Mouse (Mus musculus) liver, embryonic 12.5 days (tissue): ENCODE measurements around the gene Scamp2. TPM values are rescaled to one million over a fixed set of nuclear protein-coding genes. Genes with fewer than 3 reads are reported as not detected.

Source experiments
- ATAC-seq: fragments of 200-750 bp; cut with Nextera tagmentation; 2 replicates; pipeline ENCODE4 v1.8.0; 2017; ENCODE audit warnings: moderate number of reproducible peaks, mild to moderate bottlenecking, moderate library complexity
- H3K27ac ChIP-seq: fragments of 300-500 bp; sonication (generic); 2 replicates; pipeline ENCODE4 v1.5.1; 2016; ENCODE audit warnings: mild to moderate bottlenecking
- H3K27me3 ChIP-seq: fragments of 300-500 bp; sonication (generic); replicated peaks from 2 replicates; pipeline ENCODE4 v1.6.1; 2016; ENCODE audit warnings: mild to moderate bottlenecking, moderate library complexity
- H3K36me3 ChIP-seq: fragments of 300-500 bp; sonication (generic); 2 replicates; pipeline ENCODE4 v1.6.1; 2016; ENCODE audit warnings: mild to moderate bottlenecking, moderate library complexity
- H3K4me1 ChIP-seq: fragments of 300-500 bp; sonication (generic); 2 replicates; pipeline ENCODE4 v1.6.1; 2016
- H3K4me2 ChIP-seq: fragments of 300-500 bp; sonication (generic); 2 replicates; pipeline ENCODE4 v1.6.1; 2016; ENCODE audit warnings: mild to moderate bottlenecking, moderate library complexity
- H3K4me3 ChIP-seq: fragments of 300-500 bp; sonication (generic); 2 replicates; pipeline ENCODE4 v1.5.1; 2016; ENCODE audit warnings: mild to moderate bottlenecking, moderate library complexity
- H3K9ac ChIP-seq: fragments of 300-500 bp; sonication (generic); 2 replicates; pipeline ENCODE4 v1.6.1; 2016; ENCODE audit warnings: mild to moderate bottlenecking, moderate library complexity
- H3K9me3 ChIP-seq: fragments of 300-500 bp; sonication (generic); replicated peaks from 2 replicates; pipeline ENCODE4 v1.6.1; 2016; ENCODE audit warnings: mild to moderate bottlenecking, moderate library complexity
- WGBS: fragments of 180-500 bp; shearing (Covaris S2); methylation state at CpG from one replicate; pipeline ENCODE4 v1.1.7; 2016; ENCODE audit not compliant: insufficient replicate concordance; 5-methylcytosine and 5-hydroxymethylcytosine counted together
- polyA plus RNA-seq: library from polyadenylated mRNA; unstranded; fragments of >200 nt; fragmentation: Nextera tagmentation; extraction: Ambion mirVana; gene quantifications from 2 replicates; pipeline ENCODE4 v1.2.1, GENCODE M21; 2016

The Scamp2 gene
- polyA plus RNA-seq, 1 experiment from 2014 or later = 33.2 TPM

DNA sequence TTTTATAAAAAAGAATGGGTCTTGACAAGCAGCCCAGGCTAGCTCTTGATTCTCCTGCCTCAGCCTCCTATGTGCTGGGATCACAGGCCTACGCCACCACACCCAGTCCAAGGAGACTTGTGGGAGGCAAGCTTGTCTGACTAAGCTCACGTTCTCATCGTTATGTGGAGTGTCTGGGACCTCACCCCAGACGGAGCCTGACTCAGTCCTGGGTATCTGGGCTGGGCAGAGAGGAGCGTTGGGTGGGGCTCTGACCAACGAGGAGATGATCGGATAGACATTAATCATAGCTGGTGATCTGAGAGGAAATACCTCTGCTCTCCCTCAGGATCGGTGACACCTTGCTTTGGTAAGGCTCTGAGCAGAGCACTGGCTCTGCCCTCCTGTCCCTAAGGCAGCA lies 58.1 kb downstream of the Scamp2 start:
- 54% methylated on average over 8 of the region's 8 CpGs for WGBS

DNA sequence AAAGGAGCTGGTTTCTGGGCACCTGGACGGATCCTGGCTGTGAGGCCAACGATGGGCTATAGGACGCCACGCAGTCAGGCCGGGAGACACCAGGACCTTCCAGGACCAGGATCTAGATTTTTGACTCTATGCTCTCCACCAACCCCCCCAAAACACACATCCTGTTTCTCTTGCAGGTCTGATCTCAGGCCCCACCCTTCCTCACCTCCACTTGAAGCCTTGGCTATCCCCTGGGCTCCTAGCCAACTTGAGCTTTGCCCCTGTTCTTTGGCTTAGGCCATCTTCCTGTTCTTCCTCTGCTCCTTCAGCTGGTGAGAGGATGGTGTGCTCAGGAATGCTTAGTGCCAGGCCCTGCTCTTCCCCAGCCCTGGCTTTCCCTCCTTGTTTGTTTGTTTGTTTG lies 59.9 kb downstream of the Scamp2 start, which contains the start of gene Lman1l:
Gene Lman1l, minus strand, starts transcription at position 101 of the 400 bp plus-strand sequence.
- H3K9ac ChIP-seq = no peak within 1 kb of the TSS
- H3K4me1 ChIP-seq = peaks cover 17% of the 10 kb centered on the region
- 0 out of 2 replicates have a peak, but pooled peaks cover 6% of the 10 kb centered on the region for H3K27me3 ChIP-seq
- H3K36me3 ChIP-seq = peaks cover 15% of the 10 kb centered on the region
- no peak within 1 kb of the TSS for H3K4me2 ChIP-seq
- no peak within 1 kb of the TSS for H3K4me3 ChIP-seq
- no peaks in the 10 kb centered on the region for H3K9me3 ChIP-seq
- ATAC-seq = no peak
- 91% methylated on average over 5 of the region's 5 CpGs for WGBS
- H3K27ac ChIP-seq = no peak within 1 kb of the TSS

More for the DNA sequence above, 58.1 kb downstream of the Scamp2 start:
- Histone ChIP-seq H3K27ac (no peak overlapping the region), H3K4me2 (no peak overlapping the region), H3K9me3 (no peaks in the 10 kb centered on the region), H3K9ac (no peak overlapping the region), H3K36me3 (no peaks in the 10 kb centered on the region), H3K27me3 (peaks cover 13% of the 10 kb centered on the region; the same call in 1 of the 2 replicates), H3K4me3 (no peak overlapping the region), H3K4me1 (peaks cover 14% of the 10 kb centered on the region)
- ATAC-seq = no peak

DNA sequence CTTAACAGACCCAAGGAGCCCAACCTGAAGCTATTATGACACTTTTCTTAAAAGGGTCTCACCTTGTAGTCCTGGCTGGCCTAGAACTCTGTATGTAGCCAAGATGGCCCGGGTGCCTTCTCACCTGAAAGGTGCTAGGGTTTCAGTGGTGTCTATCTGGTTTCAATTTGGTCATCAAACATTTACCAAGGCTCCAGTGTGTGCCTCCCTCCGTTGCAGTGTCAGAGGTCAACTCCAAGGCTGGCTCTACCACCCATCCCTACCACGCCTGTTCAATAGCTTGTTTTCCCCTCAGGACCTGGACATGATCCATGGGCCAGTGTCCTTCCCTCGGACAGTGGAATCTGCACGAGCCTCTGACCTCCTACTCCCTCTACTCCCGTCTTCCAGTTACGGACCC lies 63.6 kb downstream of the Scamp2 start:
- H3K27ac ChIP-seq = no peak overlapping the region
- H3K4me1 ChIP-seq = peaks cover 20% of the 10 kb centered on the region
- no peaks in the 10 kb centered on the region for H3K27me3 ChIP-seq
- no peaks in the 10 kb centered on the region for H3K9me3 ChIP-seq
- 76% methylated on average over 7 of the region's 7 CpGs for WGBS
- no peak overlapping the region for H3K4me2 ChIP-seq
- H3K4me3 ChIP-seq = no peak overlapping the region
- peaks cover 51% of the 10 kb centered on the region for H3K36me3 ChIP-seq
- no peak for ATAC-seq
- H3K9ac ChIP-seq = no peak overlapping the region

DNA sequence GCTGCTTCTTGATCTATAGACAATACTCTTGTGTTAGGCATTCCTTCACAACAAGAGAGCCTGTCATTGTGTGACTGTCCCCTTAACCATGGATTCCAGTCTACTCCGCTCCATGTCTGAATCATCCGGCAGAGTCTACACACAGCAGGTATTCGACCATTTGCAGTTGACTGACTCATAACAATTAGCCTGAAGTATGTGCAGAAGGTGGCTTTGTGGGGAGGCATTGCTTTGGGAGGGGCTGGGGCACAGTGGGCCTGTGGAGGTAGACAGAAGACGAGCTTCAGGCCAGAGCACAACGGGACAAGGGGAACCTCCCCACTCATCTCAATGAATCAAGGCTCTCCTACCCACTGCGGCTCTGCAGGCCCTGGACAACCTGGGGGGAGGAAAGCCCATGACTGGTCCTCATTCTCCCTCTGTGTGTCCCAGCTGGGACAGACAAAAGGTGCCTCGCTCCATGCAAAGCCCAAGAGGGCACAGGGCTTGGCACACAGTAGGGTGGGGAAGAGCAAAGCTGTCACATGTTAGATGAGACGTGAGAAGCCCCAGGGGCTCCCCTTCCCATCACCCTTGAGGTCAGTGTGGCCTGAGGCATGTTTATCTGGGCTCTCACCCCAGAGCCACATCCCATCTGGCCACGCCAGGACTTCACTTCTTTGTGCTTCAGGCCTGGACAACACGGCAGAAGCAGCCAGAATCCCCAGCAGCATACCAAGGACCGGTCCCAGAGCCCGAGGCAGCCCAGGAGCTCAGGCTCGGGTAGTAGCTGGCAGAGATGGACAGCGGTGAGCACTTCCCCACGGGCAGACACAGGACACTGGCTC lies 65.1 kb downstream of the Scamp2 start:
- Histone ChIP-seq H3K4me3 (no peak overlapping the region), H3K36me3 (peaks cover 67% of the 10 kb centered on the region), H3K9ac (no peak overlapping the region), H3K27me3 (no peaks in the 10 kb centered on the region), H3K4me1 (peaks cover 20% of the 10 kb centered on the region), H3K4me2 (no peak overlapping the region), H3K9me3 (no peaks in the 10 kb centered on the region), H3K27ac (no peak overlapping the region)
- WGBS = 85% methylated on average over 15 of the region's 15 CpGs
- no peak for ATAC-seq

DNA sequence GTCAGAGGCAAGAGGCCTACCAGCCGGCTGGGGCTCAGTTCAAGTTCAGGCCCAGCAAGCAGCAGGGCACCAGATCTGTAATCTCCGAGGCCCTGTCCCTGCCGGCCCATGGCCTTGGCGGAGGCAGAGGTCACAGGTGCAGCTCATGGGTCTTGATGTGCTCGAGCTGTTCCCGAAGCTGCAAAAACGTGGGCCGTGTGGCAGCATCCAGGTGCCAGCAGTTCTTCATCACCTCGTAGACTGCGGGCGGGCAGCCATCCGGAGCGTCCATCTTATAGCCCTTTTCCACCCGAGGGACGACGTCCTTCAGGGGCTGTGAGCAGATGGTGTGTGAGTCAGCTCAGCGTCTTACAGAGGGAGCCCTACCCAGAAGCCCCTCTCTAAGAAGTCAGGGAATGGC lies 66.4 kb downstream of the Scamp2 start:
- ATAC-seq = no peak
- no peak overlapping the region for H3K4me3 ChIP-seq
- H3K27ac ChIP-seq = no peak overlapping the region
- peaks cover 20% of the 10 kb centered on the region for H3K4me1 ChIP-seq
- H3K4me2 ChIP-seq = no peak overlapping the region
- no peaks in the 10 kb centered on the region for H3K27me3 ChIP-seq
- no peak overlapping the region for H3K9ac ChIP-seq
- no peaks in the 10 kb centered on the region for H3K9me3 ChIP-seq
- H3K36me3 ChIP-seq = peaks cover 80% of the 10 kb centered on the region
- WGBS = 88% methylated on average over 17 of the region's 17 CpGs

DNA sequence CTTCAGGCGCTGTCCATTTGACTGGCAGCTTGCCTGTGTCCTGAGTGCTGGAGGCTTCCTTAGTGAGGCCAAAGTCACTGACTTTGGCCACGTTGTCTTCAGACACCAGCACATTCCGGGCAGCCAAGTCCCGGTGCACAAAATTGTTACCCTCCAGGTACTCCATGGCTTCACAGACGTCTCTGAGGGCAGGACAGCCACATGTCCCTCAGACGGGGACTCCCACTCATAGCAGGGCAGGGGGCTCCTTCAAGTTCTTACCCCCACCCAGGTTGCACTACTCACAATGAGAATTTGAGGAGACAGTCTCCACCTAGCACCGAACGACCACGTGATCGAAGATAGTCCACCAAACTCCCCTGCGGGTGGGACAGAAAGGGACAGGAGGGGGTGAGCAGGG lies 67.1 kb downstream of the Scamp2 start:
- no peak overlapping the region for H3K27ac ChIP-seq
- WGBS = 78% methylated on average over 11 of the region's 11 CpGs
- no peaks in the 10 kb centered on the region for H3K27me3 ChIP-seq
- peaks cover 87% of the 10 kb centered on the region for H3K36me3 ChIP-seq
- H3K9me3 ChIP-seq = no peaks in the 10 kb centered on the region
- peaks cover 22% of the 10 kb centered on the region for H3K4me1 ChIP-seq
- no peak for ATAC-seq
- no peak overlapping the region for H3K4me2 ChIP-seq
- H3K9ac ChIP-seq = no peak overlapping the region
- no peak overlapping the region for H3K4me3 ChIP-seq

DNA sequence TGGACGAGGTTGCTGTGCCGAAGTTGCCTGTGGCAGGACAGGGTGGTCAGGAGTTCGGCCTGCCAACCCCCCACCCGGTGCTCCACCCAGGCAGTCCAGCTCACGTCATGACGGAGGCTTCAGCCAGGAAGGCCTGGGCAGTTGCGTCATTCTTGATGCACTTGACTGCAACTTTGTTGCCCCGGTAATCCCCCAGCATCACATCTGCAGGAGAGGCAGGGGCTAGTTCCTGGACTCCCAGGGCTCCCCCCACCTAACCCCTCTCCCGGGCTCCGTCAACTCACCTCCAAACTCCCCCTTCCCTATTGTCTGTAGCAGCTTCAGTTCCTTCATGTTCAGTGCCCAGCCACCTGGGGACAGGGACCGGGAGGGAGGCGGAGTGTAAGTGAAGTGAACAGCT lies 68.0 kb downstream of the Scamp2 start:
- Histone ChIP-seq H3K4me2 (no peak overlapping the region), H3K27me3 (no peaks in the 10 kb centered on the region), H3K4me3 (no peak overlapping the region), H3K4me1 (peaks cover 24% of the 10 kb centered on the region), H3K27ac (no peak overlapping the region), H3K36me3 (peaks cover 95% of the 10 kb centered on the region), H3K9ac (no peak overlapping the region), H3K9me3 (no peaks in the 10 kb centered on the region)
- ATAC-seq = no peak
- WGBS = 82% methylated on average over 12 of the region's 12 CpGs

DNA sequence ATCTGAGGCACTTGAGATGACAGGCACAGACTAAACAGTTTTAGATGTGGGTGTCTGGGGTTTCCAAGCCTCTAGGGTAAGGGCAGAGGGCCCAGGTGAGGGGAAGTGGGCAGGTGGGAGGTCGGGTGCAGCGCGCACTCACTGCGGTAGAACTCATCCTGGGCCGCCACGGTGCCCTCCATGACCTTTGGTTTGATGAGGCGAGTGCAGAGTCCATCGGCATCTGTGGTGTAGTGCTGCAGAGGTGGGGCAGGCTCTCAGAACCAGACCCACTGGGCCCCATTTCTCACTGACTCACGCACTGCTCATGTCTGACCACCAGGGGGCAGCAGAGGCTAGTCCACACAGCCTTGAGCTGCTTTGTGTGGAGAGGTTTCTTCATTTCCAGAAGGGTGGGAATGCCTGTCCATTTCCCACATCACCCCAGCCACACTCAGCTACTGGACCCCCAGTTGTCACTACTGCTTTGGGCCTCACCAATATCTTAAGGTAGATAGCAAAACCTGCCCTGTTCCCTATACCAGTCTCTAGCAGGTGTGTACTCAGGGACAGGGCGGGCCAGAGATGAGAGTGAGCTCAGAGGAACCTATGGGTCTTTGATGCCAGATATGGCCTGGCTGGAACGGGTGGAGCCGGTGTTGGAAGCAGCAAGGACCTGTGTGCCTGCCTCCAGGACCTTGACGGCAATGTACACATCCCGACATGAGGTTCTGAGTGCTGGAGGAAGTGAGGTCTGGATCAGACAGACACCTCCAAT lies 68.6 kb downstream of the Scamp2 start:
- Histone ChIP-seq H3K4me3 (no peak overlapping the region), H3K27me3 (no peaks in the 10 kb centered on the region), H3K27ac (no peak overlapping the region), H3K9me3 (no peaks in the 10 kb centered on the region), H3K9ac (no peak overlapping the region), H3K36me3 (peaks cover 100% of the 10 kb centered on the region), H3K4me2 (no peak overlapping the region), H3K4me1 (peaks cover 24% of the 10 kb centered on the region)
- peak; percentile 38 for ATAC-seq
- WGBS = 65% methylated on average over 14 of the region's 14 CpGs

DNA sequence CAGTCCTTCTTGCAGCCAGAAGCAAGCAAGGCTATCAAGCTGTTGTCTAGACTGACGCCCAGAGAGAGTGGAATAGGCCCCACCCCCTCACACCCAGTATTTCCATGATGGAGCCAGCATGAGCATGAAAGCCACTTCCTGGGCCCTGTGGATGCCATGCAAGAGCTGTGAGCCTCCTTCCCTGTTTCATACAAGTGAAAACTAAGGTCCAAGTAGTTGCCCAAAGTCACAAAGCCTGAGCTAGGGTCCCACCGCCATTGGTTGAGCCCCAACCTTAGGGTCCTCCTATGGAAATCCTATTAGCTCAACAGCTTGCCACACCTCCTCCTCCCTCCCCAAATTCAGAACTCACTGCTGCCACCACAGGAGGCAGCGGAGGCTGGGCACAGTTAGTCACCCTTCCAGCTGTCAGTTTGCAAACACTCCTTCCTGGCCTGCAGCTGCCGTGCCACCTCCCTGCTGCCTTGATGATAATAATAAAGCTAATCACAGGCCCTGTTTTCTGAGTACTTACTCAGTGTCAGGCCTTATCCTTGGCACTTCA lies 72.8 kb downstream of the Scamp2 start:
- peaks cover 53% of the 10 kb centered on the region for H3K4me1 ChIP-seq
- ATAC-seq = peak; percentile 30; the same call in 1 of the 2 replicates

DNA sequence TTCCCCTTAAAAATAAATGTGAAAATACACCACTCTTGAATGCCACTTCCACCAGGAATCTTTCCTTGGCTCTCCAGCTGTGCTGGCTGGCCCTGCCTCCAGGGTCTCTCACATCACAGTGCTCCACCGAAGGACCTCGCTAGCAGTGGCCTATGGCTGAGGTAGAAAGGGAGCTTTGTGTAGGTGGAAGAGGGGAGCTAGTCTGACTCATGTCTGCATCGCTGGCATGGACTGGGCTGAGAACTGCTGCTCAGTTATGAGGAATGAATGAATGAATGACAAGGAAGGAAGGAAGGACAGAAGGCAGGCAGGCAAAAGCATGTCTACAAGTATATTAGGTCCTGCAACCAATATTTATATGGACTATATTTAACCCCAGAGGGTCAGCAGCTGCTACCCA lies 76.5 kb downstream of the Scamp2 start:
- H3K27ac ChIP-seq = peak overlapping the region; percentile 96
- no peak for ATAC-seq
- 57% methylated on average over 3 of the region's 3 CpGs for WGBS
- 0 out of 2 replicates have a peak overlapping the region, but pooled peaks have one; percentile 8 for H3K9ac ChIP-seq
- H3K36me3 ChIP-seq = peaks cover 43% of the 10 kb centered on the region
- peak overlapping the region; percentile 70; the same call in 1 of the 2 replicates for H3K4me2 ChIP-seq
- no peaks in the 10 kb centered on the region for H3K27me3 ChIP-seq
- no peak overlapping the region for H3K4me3 ChIP-seq
- H3K4me1 ChIP-seq = peaks cover 87% of the 10 kb centered on the region
- no peaks in the 10 kb centered on the region for H3K9me3 ChIP-seq

More for the DNA sequence above, 72.8 kb downstream of the Scamp2 start:
- WGBS = 40% methylated on average over 4 of the region's 4 CpGs
- Histone ChIP-seq H3K27me3 (no peaks in the 10 kb centered on the region), H3K9me3 (no peaks in the 10 kb centered on the region), H3K27ac (peak overlapping the region; percentile 10; the same call in 1 of the 2 replicates), H3K9ac (no peak overlapping the region), H3K36me3 (peaks cover 67% of the 10 kb centered on the region), H3K4me2 (no peak overlapping the region), H3K4me3 (no peak overlapping the region)

DNA sequence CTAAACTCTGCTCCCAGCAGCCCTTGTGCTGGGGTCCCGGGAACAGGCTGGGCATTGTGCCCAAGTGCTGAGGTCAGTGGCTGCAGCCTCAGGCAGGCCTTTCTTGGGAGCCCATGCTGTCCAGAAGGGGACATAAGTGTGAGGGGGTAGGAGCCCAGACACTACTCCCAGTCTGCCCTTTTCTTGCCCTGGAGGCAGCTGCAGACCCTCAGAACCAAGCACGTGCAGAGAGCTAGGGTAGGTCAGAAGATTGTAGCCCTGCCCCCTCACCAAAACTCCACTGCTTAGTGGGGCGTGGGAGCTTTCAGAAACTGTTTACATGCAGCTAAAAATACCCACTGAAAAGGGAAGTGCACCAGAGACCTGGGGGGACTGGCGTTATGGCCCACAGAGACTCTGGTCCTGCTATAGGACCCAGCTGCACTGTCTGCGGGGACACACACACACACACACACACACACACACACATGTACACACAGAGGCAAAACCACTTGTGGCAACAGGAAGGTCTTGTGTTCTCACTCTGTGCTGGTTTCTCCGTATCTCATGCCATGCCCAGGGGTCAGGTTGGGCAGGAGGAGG lies 77.1 kb downstream of the Scamp2 start:
- WGBS = 14% methylated on average over 6 of the region's 6 CpGs
- Histone ChIP-seq H3K27me3 (no peaks in the 10 kb centered on the region), H3K4me1 (peaks cover 91% of the 10 kb centered on the region), H3K9me3 (no peaks in the 10 kb centered on the region), H3K36me3 (peaks cover 41% of the 10 kb centered on the region), H3K4me2 (peak overlapping the region; percentile 70), H3K4me3 (0 out of 2 replicates have a peak overlapping the region, but pooled peaks have one; percentile 14), H3K27ac (peak overlapping the region; percentile 96), H3K9ac (0 out of 2 replicates have a peak overlapping the region, but pooled peaks have one; percentile 63)
- ATAC-seq = no peak
